Mouse (Mus musculus) c-Kit-positive CD71-positive TER-119-negative erythroid progenitor cells, embryonic 14.5 days (primary cell): ENCODE data around the gene Gm8104.
"Not testable (repeated sequence)": the region's sequence is repeated elsewhere in the genome, so short reads cannot be mapped to it uniquely, and the experiment has no call there.

Experiments
- DNase-seq: peaks from one replicate; pipeline ENCODE4 v3.0.0-alpha.2; 2013; ENCODE audit warnings: low read depth

Gene Gm8104

DNA sequence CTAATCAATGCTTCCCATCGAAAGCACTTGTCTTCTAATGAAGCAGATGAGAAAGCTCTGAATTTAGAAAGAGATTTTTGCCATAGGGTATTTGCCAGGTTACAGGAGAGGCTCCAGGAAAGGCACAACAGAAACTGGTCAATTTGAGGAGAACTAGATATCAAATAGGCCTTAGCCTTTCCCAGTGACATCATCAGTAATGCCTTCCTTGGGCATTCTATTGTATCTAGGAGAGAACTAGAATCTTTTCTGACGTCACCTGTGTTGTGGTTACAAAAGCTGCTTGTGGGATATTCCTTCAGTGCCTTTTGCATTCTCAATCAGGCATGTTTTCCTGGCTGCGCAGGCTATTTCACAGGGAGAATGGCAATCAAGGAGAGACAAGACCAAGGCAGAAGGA, at the start of gene Gm8104:
Gm8104 (plus strand) TSS at position 301 of the 400 bp plus-strand sequence.
- DNase-seq = not testable (repeated sequence)

DNA sequence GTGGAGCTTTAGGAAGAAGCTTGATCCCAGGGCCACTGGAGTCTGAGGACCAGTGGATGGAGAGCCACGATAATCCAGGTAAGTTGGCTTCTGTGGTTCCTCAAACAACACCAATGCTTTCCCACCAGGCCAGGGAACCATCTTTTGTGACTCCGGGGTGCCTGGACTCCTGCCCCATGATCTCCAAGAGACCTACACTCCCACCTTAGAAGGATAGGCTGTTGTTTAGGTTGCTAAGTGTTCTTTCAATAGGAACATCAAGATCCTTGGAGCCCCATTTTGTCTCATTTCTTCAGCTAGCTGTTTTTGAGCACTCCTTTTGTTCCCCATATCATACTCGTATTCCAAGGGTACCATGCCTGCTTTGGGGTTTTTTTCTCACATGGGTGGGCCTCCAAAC, 42.3 kb upstream of the Gm8104 start:
- not testable (repeated sequence) for DNase-seq

GRCm38 (mm10) chr14:43060179-43060578, 40.2 kb upstream of the Gm8104 start:
- DNase-seq = not testable (repeated sequence)

DNA sequence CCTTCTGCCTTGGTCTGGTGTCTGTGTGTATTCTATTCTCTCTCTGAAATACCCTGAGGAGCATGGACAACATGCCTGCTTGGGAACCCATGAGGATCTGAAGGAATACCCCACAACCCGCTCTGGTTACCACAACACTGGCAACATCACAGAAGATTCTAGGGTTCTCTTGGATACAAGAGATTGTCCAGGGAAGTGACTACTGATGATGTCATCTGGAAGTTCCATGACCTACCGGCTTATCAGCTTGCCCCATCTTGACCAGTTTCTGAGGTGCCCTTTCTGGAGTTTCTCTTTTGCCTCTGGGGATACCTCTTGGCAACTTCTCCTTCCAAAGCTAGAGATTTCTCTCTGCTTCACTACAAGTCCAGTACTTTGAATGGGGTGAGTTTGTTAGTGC, 23.9 kb upstream of the Gm8104 start, which contains the start of gene Gm8094:
Gm8094 (minus strand) TSS at position 101 of the 400 bp plus-strand sequence.
- not testable (repeated sequence) for DNase-seq

DNA sequence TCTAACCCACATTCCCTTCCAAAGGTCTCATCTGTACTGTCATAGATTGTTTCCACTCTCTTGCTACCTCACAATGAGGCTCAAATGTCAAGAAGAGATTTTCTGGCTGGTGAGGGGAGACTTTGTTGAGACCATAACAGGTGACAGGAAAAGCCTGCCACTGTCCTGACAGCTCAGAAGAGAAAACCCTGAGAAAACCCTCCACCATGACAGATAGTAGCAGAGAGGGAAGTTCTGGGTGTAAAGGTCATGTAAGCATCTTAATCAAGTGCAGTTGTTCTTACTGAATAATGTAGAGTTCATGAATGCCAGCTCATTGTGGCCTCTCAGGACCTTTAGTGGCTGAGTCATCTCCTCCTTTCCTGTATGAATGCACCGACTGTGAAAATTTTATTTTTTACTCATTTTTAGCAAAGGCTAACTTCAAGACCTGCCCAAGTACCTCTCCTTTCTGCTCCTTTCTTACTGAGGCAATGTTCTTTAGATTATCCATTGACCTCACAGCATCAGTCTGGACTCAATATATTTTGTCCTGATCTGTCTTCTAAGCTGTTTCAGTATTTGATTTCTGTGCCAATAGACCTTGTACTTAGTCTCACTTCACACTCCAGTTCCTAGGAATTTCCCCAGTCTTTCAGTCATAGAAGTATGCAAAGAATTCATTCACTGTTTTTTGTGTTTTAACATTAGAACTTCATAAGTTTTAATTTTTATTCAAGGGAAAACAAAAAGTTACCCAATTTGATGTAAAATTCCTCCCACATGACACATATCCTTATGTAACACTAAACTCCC, 15.3 kb upstream of the Gm8104 start:
- DNase-seq = not testable (repeated sequence)

- DNase-seq = not testable (repeated sequence)
Measured at GRCm38 (mm10) chr14:43089103-43089919, 11.1 kb upstream of the Gm8104 start.

GRCm38 (mm10) chr14:43119673-43120072, 19.3 kb downstream of the Gm8104 start:
- DNase-seq = not testable (repeated sequence)

GRCm38 (mm10) chr14:43126286-43126685, 25.9 kb downstream of the Gm8104 start:
- DNase-seq = not testable (repeated sequence)
